Mouse (Mus musculus) neutrophil, adult 65 days (primary cell): ENCODE data around the gene Hebp2. TPM values are rescaled to one million over a fixed set of nuclear protein-coding genes. Genes with fewer than 3 reads are reported as not detected.

Experiments
- total RNA-seq: library from RNA; stranded (reverse); gene quantifications from 2 replicates; pipeline ENCODE4 v1.2.4, GENCODE M21; 2023

Hebp2 gene
- not detected in 2 replicates for total RNA-seq

DNA sequence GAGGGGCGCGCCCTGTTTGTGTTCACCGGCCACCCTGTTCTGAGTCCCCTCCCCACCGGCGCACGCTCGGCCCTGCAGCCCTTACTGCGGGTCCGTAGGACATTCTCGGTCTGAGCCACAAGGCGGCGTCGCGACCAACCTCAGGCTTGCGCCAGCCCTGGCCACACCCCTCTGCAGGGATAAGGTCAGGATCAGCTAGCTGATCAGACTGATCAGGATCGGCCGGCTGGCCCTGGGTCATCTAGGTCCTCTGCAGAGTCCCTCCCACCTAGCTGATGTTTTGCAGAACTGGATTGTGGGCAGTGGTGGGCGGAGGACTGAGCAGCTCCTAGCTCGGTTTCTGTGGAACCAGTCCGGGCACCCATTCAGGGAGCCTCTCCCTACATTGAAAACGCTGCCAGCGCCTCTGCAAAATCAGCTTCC, at the start of gene Hebp2:
Hebp2 (minus strand) TSS at position 264 of the 423 bp plus-strand sequence.

Other genes with a start within 250 kb of the Hebp2 start
- gene Nhsl1, start 227.1 kb downstream of the Hebp2 start, total RNA-seq: 0.39 and 0.44 TPM in 2 replicates
- 0.22 and 0.23 TPM in 2 replicates for gene Arfgef3, start 197.9 kb upstream of the Hebp2 start, total RNA-seq
- not detected in 2 replicates for gene Gm4922, start 240.7 kb upstream of the Hebp2 start, total RNA-seq